Mouse (Mus musculus) skeletal muscle tissue, adult 2 months (tissue): ENCODE measurements around the gene Tas2r135.

Source experiments
- DNase-seq: peaks from one replicate; pipeline ENCODE4 v3.0.0-alpha.2; 2012; ENCODE audit warnings: low read depth, low spot score

Tas2r135 gene

GRCm38 (mm10) chr6:42373669-42374430 is 31.4 kb upstream of the Tas2r135 start:
- DNase-seq, result no peak

DNA sequence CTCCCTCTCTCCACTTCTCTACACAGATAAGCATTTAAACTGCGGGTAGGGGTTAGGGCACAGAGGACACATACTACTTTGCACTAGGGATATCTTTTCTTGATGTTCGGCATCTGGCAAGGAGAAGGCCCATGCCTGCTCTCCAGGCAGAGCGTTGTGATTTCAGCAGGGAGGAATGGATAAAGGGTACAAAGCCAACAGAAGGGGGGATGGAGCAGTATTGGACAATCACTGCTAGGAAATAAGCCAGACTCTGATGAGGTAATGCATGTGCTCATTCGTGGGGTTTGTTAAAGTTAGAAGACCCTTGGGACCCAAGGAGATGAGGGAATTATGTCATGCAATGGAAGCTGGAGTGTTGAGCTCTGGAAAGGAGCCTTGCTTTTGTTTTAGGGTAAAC is 30.5 kb upstream of the Tas2r135 start:
- peak; percentile 80 for DNase-seq

- no peak for DNase-seq
Measured at GRCm38 (mm10) chr6:42375131-42375530, 30.1 kb upstream of the Tas2r135 start.

- DNase-seq, result no peak
Measured at GRCm38 (mm10) chr6:42376016-42376415, 29.2 kb upstream of the Tas2r135 start.

DNA sequence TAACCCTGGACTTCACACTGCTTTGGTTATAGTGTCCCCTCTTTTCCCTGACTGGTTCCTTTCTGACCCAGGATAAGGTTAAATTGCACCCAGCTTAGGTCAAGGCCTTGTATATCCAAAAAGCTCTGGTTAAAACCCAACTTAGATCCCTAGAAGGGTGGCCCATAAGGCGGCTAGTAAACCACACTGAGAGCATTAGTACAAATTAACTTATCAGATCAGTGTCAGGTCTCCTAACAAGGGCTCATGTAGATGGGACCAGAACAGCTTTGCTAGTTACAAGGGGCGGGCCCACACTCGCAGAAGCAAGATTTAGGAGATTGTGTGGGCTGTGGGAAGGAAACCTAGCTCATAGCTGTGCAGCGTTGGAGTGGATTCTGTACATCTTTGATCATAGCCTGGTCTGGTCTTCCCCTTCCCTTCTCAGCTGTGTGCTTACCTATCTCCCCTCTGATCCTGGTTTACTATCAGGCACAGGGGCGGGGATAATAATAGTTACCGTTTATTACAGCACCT is 28.7 kb upstream of the Tas2r135 start:
- DNase-seq, result no peak

DNA sequence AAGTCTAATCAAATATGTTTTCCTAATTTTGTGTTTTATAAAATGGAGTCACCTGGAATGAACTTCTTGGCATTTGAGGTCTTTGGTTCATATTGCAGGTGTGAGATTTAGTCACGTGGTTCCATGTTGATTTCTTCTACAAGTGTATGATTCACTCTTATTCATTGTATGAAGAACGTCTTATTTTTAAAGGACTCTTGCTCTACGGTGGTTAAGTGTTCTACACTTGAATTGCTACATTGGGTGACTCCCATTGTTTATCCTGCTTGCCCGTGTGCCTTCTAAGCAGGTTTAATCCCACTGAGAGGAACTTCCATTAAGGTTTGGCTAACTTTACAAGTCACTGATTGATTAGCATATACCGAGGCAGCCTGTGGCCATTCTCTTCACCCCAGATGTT is 28.0 kb upstream of the Tas2r135 start:
- DNase-seq, result no peak

DNA sequence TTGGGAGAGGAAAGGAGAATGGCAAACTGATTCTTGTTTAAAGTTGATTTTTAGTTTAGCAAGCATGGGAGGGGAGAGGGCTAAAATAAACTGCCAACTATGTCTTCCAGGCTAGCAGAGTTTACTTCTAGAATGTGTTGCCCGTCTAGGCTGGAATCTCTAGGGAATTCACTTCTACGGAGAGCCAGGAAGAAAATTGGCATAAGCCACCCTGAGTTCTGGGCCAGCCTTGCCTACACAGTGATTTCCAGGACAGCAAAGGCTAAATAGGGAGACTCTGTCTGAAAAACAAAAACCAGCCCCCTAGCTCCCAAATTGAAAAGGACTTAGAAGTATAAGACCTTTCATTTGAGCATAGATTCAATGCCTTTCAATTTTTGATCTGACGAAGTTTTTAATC is 25.7 kb upstream of the Tas2r135 start:
- DNase-seq, result no peak

- no peak for DNase-seq
Measured at GRCm38 (mm10) chr6:42380416-42381144, 24.7 kb upstream of the Tas2r135 start.

- DNase-seq, result no peak
Measured at GRCm38 (mm10) chr6:42381221-42381620, 24.0 kb upstream of the Tas2r135 start.

DNA sequence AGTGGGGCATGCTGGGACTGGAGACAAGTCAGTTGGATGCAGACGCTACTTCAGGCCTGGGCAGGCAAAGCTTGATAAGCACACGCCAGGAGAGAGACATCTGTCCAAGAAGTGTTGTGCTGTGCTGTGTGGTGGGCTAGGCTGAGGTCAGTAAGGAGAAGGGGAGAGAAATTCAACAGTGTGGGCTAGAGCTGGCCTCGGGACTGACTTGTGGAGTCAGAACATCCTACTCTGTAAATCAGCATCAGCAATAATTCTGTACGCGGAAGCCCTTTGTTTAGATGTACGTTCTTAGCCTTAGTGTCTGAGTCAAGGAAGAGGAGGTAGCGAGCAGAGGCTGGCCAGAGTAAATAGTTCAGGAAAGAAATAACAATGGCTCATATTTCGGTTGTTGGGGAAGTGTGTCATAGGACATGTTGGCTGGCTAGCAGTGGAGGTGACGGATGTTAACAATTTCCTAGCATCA is 23.3 kb upstream of the Tas2r135 start:
- DNase-seq, result no peak

DNA sequence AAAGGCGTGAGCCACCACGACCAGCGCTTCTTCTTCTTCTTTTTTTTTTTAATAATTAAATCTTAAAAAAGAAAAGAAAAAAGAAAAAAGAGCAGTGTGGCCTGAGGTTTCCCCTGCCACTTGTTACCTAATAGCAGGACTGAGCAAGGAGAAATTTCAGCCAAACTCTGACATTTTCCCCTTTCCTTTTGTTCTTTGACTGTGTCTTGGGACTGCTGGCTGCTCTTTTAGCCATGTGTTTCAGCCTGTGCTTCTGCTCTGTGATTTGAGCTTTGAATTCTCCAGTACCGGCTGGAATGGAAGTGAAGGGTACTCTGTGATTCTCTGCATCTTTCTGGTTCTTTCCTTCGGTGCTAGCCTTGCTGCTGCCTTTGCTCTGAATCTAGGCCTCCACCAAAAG is 21.9 kb upstream of the Tas2r135 start:
- DNase-seq, result peak; percentile 50

DNA sequence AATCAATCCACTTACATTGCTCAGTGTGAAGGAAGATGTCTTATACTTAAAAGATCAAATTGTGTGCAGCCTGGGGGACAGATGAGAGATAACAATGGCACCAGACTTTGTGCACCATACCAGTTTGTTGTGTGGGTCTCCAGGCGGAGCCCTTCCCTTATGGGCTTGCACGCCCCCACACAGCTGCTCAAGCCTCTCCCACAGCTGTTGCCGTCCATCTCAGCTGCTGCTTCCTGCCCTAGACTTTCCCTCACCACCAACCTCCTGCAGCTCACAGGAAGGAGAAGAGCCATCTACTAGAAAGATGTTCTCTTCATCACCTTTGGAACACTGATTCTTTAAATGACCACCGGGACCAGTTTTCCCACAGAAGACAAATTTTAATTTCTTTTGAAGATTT is 19.6 kb upstream of the Tas2r135 start:
- DNase-seq, result no peak

DNA sequence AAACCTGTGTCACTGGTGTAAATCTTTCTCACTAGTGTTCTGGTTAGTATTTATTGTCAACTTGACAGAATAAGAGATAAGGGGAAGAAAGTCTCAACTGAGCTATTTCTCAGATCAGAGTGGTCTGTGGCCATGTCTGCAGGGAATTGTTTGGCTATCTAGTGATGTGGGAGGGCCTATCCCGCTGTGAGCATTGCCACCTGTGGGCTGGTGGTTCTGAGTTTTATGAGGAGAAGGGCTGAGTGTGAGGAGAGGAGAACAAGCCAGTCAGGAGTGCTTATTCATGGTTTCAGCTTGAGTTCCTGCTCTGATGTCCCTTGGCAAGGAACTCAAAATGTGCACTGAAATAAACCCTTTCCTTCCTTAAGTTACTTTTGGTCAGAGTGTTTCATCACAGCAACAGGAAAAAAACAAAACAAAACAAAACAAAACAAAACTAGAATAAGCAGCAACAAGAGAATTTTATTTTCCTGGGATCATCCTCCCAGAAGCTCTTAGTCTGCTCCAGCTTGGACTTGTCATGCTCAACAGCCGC is 13.4 kb upstream of the Tas2r135 start:
- DNase-seq, result no peak

GRCm38 (mm10) chr6:42395960-42396809 is 9.0 kb upstream of the Tas2r135 start:
- peak; percentile 94 for DNase-seq

GRCm38 (mm10) chr6:42397041-42397657 is 8.1 kb upstream of the Tas2r135 start:
- no peak for DNase-seq

GRCm38 (mm10) chr6:42398285-42398684 is 6.9 kb upstream of the Tas2r135 start:
- DNase-seq, result no peak

DNA sequence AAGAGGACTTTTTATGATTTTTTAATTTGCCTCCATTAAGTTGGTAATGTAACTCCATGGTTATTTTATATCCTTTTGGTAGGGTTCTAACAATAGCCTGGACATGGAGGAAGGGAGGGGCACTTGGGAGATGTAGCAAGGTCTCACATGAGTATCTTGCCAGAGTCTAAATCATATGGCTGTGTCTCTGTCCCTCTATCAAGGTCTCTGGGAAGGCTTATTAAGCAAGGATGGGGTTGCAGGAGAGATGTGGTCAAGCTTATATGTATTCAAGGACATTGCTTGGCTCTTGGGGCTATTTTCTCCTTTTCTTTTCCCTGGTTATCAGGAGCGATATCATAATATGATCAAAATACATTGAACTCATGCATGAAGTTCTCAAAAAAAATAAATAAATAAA is 6.2 kb upstream of the Tas2r135 start:
- no peak for DNase-seq

- DNase-seq, result no peak
Measured at GRCm38 (mm10) chr6:42399938-42400337, 5.3 kb upstream of the Tas2r135 start, which contains the start of gene Tas2r143. Gene Tas2r143 (plus strand): TSS chr6:42400238.

DNA sequence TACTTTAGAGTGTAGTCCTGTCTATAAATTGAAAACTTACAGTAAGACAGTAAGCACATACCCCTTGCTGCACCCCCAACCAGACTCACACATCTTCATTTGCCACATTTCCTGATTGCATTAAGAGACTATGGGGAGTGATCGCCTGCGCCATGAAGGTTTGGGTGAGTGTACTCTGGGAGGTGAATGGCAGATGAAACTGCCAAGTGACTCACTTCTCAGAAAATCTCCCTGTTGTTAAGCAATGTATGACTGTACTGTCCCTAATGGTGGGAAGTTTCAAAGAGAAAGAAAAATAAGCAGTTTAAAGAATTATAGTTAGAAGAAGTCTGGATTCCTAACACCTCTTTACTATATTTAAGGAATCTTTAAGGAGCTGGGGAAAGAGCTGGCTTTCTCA is 14.2 kb downstream of the Tas2r135 start:
- no peak for DNase-seq

- DNase-seq, result no peak
Measured at GRCm38 (mm10) chr6:42421439-42421838, 16.2 kb downstream of the Tas2r135 start.

GRCm38 (mm10) chr6:42424472-42424871 is 19.2 kb downstream of the Tas2r135 start:
- DNase-seq, result no peak
